Mouse (Mus musculus) CD4-positive helper T cell, adult 2 months (primary cell): Measurements from ENCODE around the gene Nos1ap.

Experiments used
- DNase-seq: peaks from one replicate; pipeline ENCODE4 v3.0.0-alpha.2; 2012; ENCODE audit warnings: low read depth, missing footprints, low spot score

Nos1ap gene

GRCm38 (mm10) chr1:170466099-170467009 lies 123.3 kb downstream of the Nos1ap start:
- no peak for DNase-seq

- no peak for DNase-seq
Observed at GRCm38 (mm10) chr1:170462140-170462539, 127.5 kb downstream of the Nos1ap start.

GRCm38 (mm10) chr1:170459896-170460602 lies 129.6 kb downstream of the Nos1ap start:
- no peak for DNase-seq

- no peak for DNase-seq
Observed at GRCm38 (mm10) chr1:170457673-170458072, 132.0 kb downstream of the Nos1ap start.

- no peak for DNase-seq
Observed at GRCm38 (mm10) chr1:170455910-170456700, 133.6 kb downstream of the Nos1ap start.

- DNase-seq = no peak
Observed at GRCm38 (mm10) chr1:170455387-170455786, 134.3 kb downstream of the Nos1ap start.

- DNase-seq = no peak
Observed at GRCm38 (mm10) chr1:170453455-170453854, 136.2 kb downstream of the Nos1ap start.

GRCm38 (mm10) chr1:170448244-170448643 lies 141.4 kb downstream of the Nos1ap start:
- DNase-seq = no peak

- no peak for DNase-seq
Observed at GRCm38 (mm10) chr1:170445458-170445857, 144.2 kb downstream of the Nos1ap start.

- DNase-seq = no peak
Observed at GRCm38 (mm10) chr1:170440367-170440766, 149.3 kb downstream of the Nos1ap start.

- no peak for DNase-seq
Observed at GRCm38 (mm10) chr1:170438471-170439151, 151.1 kb downstream of the Nos1ap start.

- DNase-seq = no peak
Observed at GRCm38 (mm10) chr1:170434146-170434545, 155.5 kb downstream of the Nos1ap start.

GRCm38 (mm10) chr1:170433661-170434060 lies 156.0 kb downstream of the Nos1ap start:
- DNase-seq = no peak

GRCm38 (mm10) chr1:170432288-170432687 lies 157.4 kb downstream of the Nos1ap start:
- DNase-seq = no peak

- DNase-seq = no peak
Observed at GRCm38 (mm10) chr1:170431312-170431711, 158.3 kb downstream of the Nos1ap start.

- no peak for DNase-seq
Observed at GRCm38 (mm10) chr1:170430660-170431059, 159.0 kb downstream of the Nos1ap start.

- DNase-seq = no peak
Observed at GRCm38 (mm10) chr1:170429656-170430055, 160.0 kb downstream of the Nos1ap start.

GRCm38 (mm10) chr1:170428141-170428540 lies 161.5 kb downstream of the Nos1ap start:
- DNase-seq = no peak

GRCm38 (mm10) chr1:170424258-170424889 lies 165.3 kb downstream of the Nos1ap start:
- DNase-seq = no peak

- no peak for DNase-seq
Observed at GRCm38 (mm10) chr1:170423048-170423447, 166.6 kb downstream of the Nos1ap start.

GRCm38 (mm10) chr1:170422188-170422587 lies 167.5 kb downstream of the Nos1ap start:
- DNase-seq = no peak
